Comparison of ENCODE assay signal across 33 mouse cellular contexts in genomic region chr10:117405526-117406282, GRCm38 (mm10).
"Had no signal": no experiment of that assay in that cellular context is flagged by ENCODE, and none has a peak within 500 bp of the region (broad histone marks: within the 10 kb centered on the region; RNA-seq: fewer than 3 reads in every experiment).

No protein-coding gene starts in this region.

- H3K9me3 ChIP-seq: limb, embryonic 10.5 days; limb, embryonic 12.5 days; limb, embryonic 13.5 days; limb, embryonic 15.5 days; liver, embryonic 12.5 days; liver, embryonic 13.5 days; liver, embryonic 15.5 days; lung, embryonic 15.5 days; megakaryocyte, embryonic 14.5 days; midbrain, embryonic 10.5 days; midbrain, embryonic 12.5 days; midbrain, embryonic 13.5 days; midbrain, embryonic 15.5 days; neural tube, embryonic 12.5 days; neural tube, embryonic 13.5 days had no signal

- H3K4me2 ChIP-seq: limb, embryonic 12.5 days; limb, embryonic 13.5 days; limb, embryonic 15.5 days; liver, embryonic 11.5 days; liver, embryonic 12.5 days; liver, embryonic 13.5 days; liver, embryonic 15.5 days; lung, embryonic 14.5 days; lung, embryonic 15.5 days; midbrain, embryonic 11.5 days; midbrain, embryonic 12.5 days; midbrain, embryonic 13.5 days; midbrain, embryonic 15.5 days; neural tube, embryonic 12.5 days; neural tube, embryonic 13.5 days had no signal

- H3K27ac ChIP-seq: limb, embryonic 10.5 days; limb, embryonic 12.5 days; limb, embryonic 13.5 days; limb, embryonic 15.5 days; liver, embryonic 12.5 days; liver, embryonic 13.5 days; liver, embryonic 14.5 days; liver, embryonic 15.5 days; lung, embryonic 15.5 days; macrophage; midbrain, embryonic 10.5 days; midbrain, embryonic 12.5 days; midbrain, embryonic 13.5 days; midbrain, embryonic 15.5 days; neural tube, embryonic 12.5 days; neural tube, embryonic 13.5 days had no signal

- H3K4me3 ChIP-seq: limb, embryonic 10.5 days; limb, embryonic 12.5 days; limb, embryonic 13.5 days; limb, embryonic 15.5 days; liver, embryonic 12.5 days; liver, embryonic 13.5 days; liver, embryonic 15.5 days; lung, embryonic 15.5 days; megakaryocyte, embryonic 14.5 days; midbrain, embryonic 10.5 days; midbrain, embryonic 12.5 days; midbrain, embryonic 13.5 days; midbrain, embryonic 15.5 days; myocyte; neural tube, embryonic 12.5 days; neural tube, embryonic 13.5 days had no signal

- ATAC-seq: liver, embryonic 12.5 days; liver, postnatal 0 days; lung, postnatal 0 days; midbrain, embryonic 13.5 days; midbrain, embryonic 15.5 days; midbrain, embryonic 16.5 days had no signal

- DNase-seq: left cerebral cortex, postnatal 4 days; liver; liver, embryonic 13.5 days; liver, postnatal 0 days; lung, adult 18-20 months; lung, adult 2 months; lung, embryonic 14.5 days; lung, postnatal 10 days; lung, postnatal 14 days; lung, postnatal 36 days; lung, postnatal 4 days; midbrain, embryonic 14.5 days had no signal

- H3K27me3 ChIP-seq: limb, embryonic 12.5 days; limb, embryonic 15.5 days; liver, embryonic 12.5 days; liver, embryonic 13.5 days; liver, embryonic 15.5 days; lung, embryonic 15.5 days; megakaryocyte, embryonic 14.5 days; midbrain, embryonic 13.5 days; midbrain, embryonic 15.5 days; neural tube, embryonic 12.5 days; neural tube, embryonic 13.5 days had no signal

- H3K36me3 ChIP-seq: limb, embryonic 10.5 days; limb, embryonic 12.5 days; limb, embryonic 13.5 days; limb, embryonic 15.5 days; liver, embryonic 12.5 days; liver, embryonic 13.5 days; liver, embryonic 15.5 days; lung, embryonic 15.5 days; midbrain, embryonic 10.5 days; midbrain, embryonic 12.5 days; midbrain, embryonic 13.5 days; midbrain, embryonic 15.5 days; neural tube, embryonic 12.5 days; neural tube, embryonic 13.5 days had no signal

- H3K9ac ChIP-seq: limb, embryonic 12.5 days; limb, embryonic 13.5 days; limb, embryonic 15.5 days; liver, embryonic 12.5 days; liver, embryonic 13.5 days; liver, embryonic 14.5 days; liver, embryonic 15.5 days; liver, postnatal 0 days; lung, embryonic 14.5 days; lung, embryonic 15.5 days; midbrain, embryonic 12.5 days; midbrain, embryonic 13.5 days; midbrain, embryonic 15.5 days; neural tube, embryonic 12.5 days; neural tube, embryonic 13.5 days had no signal

- H3K4me1 ChIP-seq: limb, embryonic 10.5 days; limb, embryonic 12.5 days; limb, embryonic 13.5 days; limb, embryonic 15.5 days; lung, embryonic 15.5 days had no signal
